Mouse (Mus musculus) G1E (cell line): ENCODE results near the gene Olfr1419. TPM values are rescaled to one million over a fixed set of nuclear protein-coding genes. Genes with fewer than 3 reads are reported as not detected.

Experiments
- ATAC-seq: 2 replicates; pipeline ENCODE4 v1.8.0; 2016; ENCODE audit warnings: mild to moderate bottlenecking; ENCODE audit not compliant: insufficient number of reproducible peaks, poor library complexity, low FRiP score, severe bottlenecking; ENCODE audit errors: extremely low read depth
- DNase-seq: peaks from one replicate; pipeline ENCODE4 v3.0.0; 2012; ENCODE audit warnings: low spot score
- H3K27me3 ChIP-seq: 2 replicates; pipeline ENCODE4 v1.6.1; 2012; ENCODE audit warnings: mild to moderate bottlenecking, low read length, inconsistent platforms; ENCODE audit not compliant: insufficient read depth
- H3K36me3 ChIP-seq: replicated peaks from 2 replicates; pipeline ENCODE3; 2012; ENCODE audit warnings: mild to moderate bottlenecking, inconsistent platforms
- H3K4me1 ChIP-seq: 2 replicates; pipeline ENCODE4 v1.6.1; 2012; ENCODE audit warnings: low read depth, low read length, inconsistent platforms, mixed read lengths; ENCODE audit not compliant: insufficient read depth
- H3K4me3 ChIP-seq: 2 replicates; pipeline ENCODE4 v1.5.1; 2012; ENCODE audit warnings: low read depth, mild to moderate bottlenecking, inconsistent platforms, low read length, moderate library complexity, mixed read lengths
- H3K9me3 ChIP-seq: replicated peaks from 2 replicates; pipeline ENCODE4 v1.6.1; 2012; ENCODE audit warnings: inconsistent platforms
- CTCF ChIP-seq: IDR thresholded peaks from 2 replicates; pipeline ENCODE4 v1.5.1; 2012; ENCODE audit warnings: low read depth, low read length, inconsistent platforms, mixed read lengths
- GATA1 ChIP-seq: IDR thresholded peaks from 2 replicates; pipeline ENCODE4 v1.6.1; 2012; ENCODE audit warnings: borderline replicate concordance, low read length, inconsistent platforms, mixed read lengths
- GATA2 ChIP-seq: IDR thresholded peaks from 2 replicates; pipeline ENCODE4 v1.6.1; 2012; ENCODE audit warnings: low read depth, low read length, inconsistent platforms, borderline replicate concordance
- POLR2AphosphoS5 ChIP-seq: IDR thresholded peaks from 2 replicates; pipeline ENCODE4 v1.6.1; 2012; ENCODE audit warnings: low read depth, low read length, inconsistent platforms; ENCODE audit not compliant: insufficient replicate concordance
- TAL1 ChIP-seq: conservative IDR thresholded peaks from 2 replicates; pipeline ENCODE4 v1.6.1; 2012; ENCODE audit warnings: low read depth, low read length, inconsistent platforms, mixed read lengths
- polyA plus RNA-seq: library from polyadenylated mRNA; stranded (reverse); fragments of >175 nt; gene quantifications from 2 replicates; pipeline ENCODE4 v1.2.3, GENCODE M21; 2012
- total RNA-seq, 2 experiments: library from RNA; stranded (forward) in 1 of 2; stranded (reverse) in 1 of 2; fragments of 200-1000 nt in 1 of 2; fragments of >200 nt in 1 of 2; fragmentation: Nextera tagmentation in 1 of 2; gene quantifications; 2 replicates each; pipeline ENCODE4 v1.2.3; 2014 to 2017

Gene Olfr1419
- total and polyA plus RNA-seq, 3 experiments: 0.22 TPM; not detected in 2

- DNase-seq (no peak), ATAC-seq (no peak)
- Histone ChIP-seq H3K4me1 (no peaks in the 10 kb centered on the region), H3K4me3 (no peak overlapping the region), H3K27me3 (peaks cover 3% of the 10 kb centered on the region), H3K36me3 (no peaks in the 10 kb centered on the region), H3K9me3 (no peaks in the 10 kb centered on the region)
- TF ChIP-seq GATA2 (no peak), GATA1 (no peak), TAL1 (no peak), POLR2AphosphoS5 (no peak), CTCF (no peak)
Measured at GRCm38 (mm10) chr19:11852652-11853051, 22.3 kb downstream of the Olfr1419 start.

DNA sequence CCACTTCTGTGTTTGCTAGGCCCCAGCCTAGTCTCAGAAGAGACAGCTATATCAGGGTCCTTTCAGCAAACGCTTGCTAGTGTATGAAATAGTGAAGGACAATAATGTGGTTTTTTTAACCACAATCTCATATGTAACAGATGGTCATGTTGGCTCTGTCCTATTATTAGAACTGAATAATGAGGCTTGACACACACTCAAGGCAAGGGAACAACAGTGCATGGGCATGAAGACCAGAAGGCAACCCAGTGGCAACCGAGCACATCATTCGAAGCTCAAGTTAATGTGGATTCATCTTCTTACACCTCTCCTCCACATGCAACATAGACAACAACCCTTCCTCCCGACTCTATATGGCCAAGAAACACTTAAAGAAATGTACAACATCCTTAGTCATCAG is 28.6 kb downstream of the Olfr1419 start:
- no peak overlapping the region for H3K4me3 ChIP-seq
- H3K9me3 ChIP-seq: no peaks in the 10 kb centered on the region
- DNase-seq: no peak
- no peak for ATAC-seq
- no peaks in the 10 kb centered on the region for H3K36me3 ChIP-seq
- no peaks in the 10 kb centered on the region for H3K4me1 ChIP-seq
- TF ChIP-seq POLR2AphosphoS5 (no peak), TAL1 (no peak), GATA2 (no peak), GATA1 (no peak), CTCF (no peak)
- H3K27me3 ChIP-seq: no peaks in the 10 kb centered on the region; the same call in 1 of the 2 replicates

DNA sequence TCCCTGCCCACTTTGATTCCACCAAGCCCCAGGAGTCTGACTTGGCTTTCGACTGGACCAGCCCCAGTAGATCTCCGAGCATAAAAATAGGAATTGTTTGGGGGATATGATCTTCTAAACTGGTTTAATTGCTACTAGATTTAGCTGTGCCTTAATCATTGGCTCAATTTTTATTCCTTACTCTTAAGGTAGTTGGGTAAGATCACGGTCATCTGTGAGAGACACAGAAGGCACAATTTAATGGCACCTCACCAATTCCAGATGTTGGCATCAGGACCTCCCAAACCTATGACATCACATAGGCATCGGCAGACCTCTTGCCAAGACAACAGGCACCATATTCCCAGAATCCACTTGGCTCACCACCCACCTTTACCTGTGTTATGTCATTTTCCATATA is 35.8 kb downstream of the Olfr1419 start, which contains the start of gene Olfr1417:
TSS of gene Olfr1417 (minus strand) at position 101 of the 400 bp plus-strand sequence.
- Histone ChIP-seq H3K4me3 (no peak within 1 kb of the TSS), H3K36me3 (no peaks in the 10 kb centered on the region), H3K4me1 (no peaks in the 10 kb centered on the region), H3K27me3 (no peaks in the 10 kb centered on the region; the same call in 1 of the 2 replicates), H3K9me3 (no peaks in the 10 kb centered on the region)
- DNase-seq (no peak), ATAC-seq (no peak)
- no peak for TF ChIP-seq GATA2
- TF ChIP-seq GATA1: no peak
- no peak for TF ChIP-seq CTCF
- TF ChIP-seq POLR2AphosphoS5: no peak
- TF ChIP-seq TAL1: no peak

DNA sequence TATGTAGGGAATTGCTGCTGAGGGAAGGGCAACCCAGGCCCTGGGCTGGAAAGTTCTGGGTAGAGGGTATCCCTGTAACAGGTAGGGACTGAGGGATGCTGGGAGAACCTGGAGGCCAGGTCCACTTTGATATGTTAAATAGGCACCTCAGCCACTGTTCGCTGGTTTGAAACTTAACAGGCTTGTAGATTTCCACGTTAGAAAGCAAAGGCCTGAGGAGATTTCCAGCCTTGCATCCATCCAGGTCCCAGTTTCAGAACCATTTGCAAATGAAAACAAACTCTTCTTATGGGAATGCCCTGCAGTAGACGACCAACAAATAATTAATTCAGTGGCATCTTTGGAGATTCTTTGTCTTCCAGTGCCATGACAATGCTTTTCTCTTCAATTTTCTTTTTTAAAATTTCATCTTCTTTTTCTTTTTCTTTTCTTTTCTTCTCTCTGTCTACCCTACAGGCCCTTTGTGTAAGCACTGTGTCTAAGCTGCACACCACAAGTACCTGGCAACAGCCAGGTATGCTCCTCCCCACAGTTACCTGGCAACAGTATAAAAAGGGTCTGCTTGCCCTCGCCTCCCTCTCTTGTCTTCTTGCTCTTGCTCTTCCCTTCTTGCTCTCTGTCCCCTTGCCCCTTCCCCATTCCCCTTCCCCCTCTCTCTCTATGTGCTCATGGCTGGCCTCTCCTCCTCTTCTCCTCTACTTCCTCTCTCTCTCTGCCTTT is 51.4 kb downstream of the Olfr1419 start:
- Histone ChIP-seq H3K9me3 (no peaks in the 10 kb centered on the region), H3K27me3 (peaks cover under 1% of the 10 kb centered on the region; the same call in 1 of the 2 replicates), H3K36me3 (no peaks in the 10 kb centered on the region), H3K4me1 (no peaks in the 10 kb centered on the region), H3K4me3 (no peak overlapping the region)
- no peak for ATAC-seq
- no peak for TF ChIP-seq GATA1
- no peak for TF ChIP-seq GATA2
- no peak for TF ChIP-seq TAL1
- DNase-seq: no peak

DNA sequence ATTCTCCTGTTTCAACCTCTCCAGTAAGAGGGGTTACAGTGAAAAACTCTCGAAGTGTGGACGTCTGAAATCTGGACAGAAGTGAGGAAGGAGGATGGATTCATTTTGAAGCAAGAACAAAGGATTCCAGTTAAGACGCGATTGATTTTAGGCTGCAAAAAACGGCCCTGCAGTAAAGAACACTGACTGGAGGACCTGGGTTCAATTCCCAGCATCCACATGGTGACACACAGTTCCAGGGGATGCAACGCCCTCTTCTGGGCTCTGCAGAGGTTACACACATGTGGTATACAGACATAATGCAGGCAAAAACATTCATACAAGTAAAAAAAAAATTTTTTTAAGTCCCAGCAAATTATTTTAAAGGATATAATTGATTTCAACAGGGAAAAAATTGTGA is 54.7 kb downstream of the Olfr1419 start:
- ATAC-seq (no peak), DNase-seq (no peak)
- Histone ChIP-seq H3K36me3 (no peaks in the 10 kb centered on the region), H3K9me3 (no peaks in the 10 kb centered on the region), H3K27me3 (peaks cover 15% of the 10 kb centered on the region), H3K4me3 (no peak overlapping the region), H3K4me1 (no peaks in the 10 kb centered on the region)
- TF ChIP-seq CTCF (no peak), TAL1 (no peak), GATA2 (no peak), POLR2AphosphoS5 (no peak), GATA1 (no peak)

GRCm38 (mm10) chr19:11819800-11820199 is 55.1 kb downstream of the Olfr1419 start:
- H3K9me3 ChIP-seq: no peaks in the 10 kb centered on the region
- TF ChIP-seq CTCF (0 out of 2 replicates have a peak, but pooled peaks have one; percentile 13), GATA2 (no peak)
- no peaks in the 10 kb centered on the region for H3K36me3 ChIP-seq
- no peaks in the 10 kb centered on the region for H3K4me1 ChIP-seq
- DNase-seq (no peak), ATAC-seq (no peak)
- peaks cover 19% of the 10 kb centered on the region for H3K27me3 ChIP-seq
- no peak overlapping the region for H3K4me3 ChIP-seq
